Mouse (Mus musculus) embryo, embryonic 11.5 days (tissue): ENCODE data around the gene Fndc3b.

ENCODE experiments used
- DNase-seq: peaks from one replicate; pipeline ENCODE4 v3.0.0-alpha.2; 2012; ENCODE audit warnings: low read depth, low spot score

Gene Fndc3b

DNA sequence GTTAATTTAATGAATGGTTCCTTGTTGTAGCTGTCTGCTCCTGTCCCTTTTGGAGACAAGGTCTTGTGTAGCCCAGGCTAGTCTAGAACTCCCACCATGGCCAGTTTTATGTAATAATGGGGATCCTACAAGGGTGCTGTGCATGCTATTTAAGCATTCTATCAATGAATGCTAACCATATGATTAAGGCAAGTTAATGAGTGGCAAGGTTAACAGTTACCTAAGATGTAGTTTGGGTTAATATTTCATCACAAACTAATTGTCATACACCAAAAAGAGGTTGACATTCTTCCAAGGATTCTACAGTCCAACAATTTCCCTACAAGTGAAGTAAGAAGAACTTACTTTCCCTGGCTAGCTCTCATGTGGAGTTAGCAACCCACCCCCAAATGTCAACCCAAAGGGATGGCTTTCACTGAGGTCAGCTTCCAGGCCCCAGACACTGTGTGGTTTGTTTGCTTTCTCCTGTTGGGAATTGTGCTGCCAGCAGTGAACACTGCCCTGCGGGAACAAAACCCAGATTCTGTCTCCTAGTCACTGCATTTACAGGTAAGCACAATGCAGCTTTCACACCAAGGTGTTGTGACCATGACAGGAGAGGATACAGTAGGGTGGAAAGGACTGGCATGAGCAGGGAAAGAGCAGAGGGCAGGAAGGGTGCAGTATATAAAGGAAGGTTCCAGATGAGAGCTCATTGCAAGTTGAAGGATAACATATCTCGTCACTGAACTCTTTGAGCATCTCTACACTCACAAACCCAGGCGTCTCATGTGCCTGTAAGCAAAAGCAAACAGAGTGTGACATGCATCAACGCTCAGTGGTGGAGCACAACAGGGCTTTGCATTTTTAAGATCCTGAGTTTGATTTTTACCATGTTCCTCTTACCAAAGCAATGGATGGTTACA lies 153.8 kb downstream of the Fndc3b start:
- DNase-seq: no peak

DNA sequence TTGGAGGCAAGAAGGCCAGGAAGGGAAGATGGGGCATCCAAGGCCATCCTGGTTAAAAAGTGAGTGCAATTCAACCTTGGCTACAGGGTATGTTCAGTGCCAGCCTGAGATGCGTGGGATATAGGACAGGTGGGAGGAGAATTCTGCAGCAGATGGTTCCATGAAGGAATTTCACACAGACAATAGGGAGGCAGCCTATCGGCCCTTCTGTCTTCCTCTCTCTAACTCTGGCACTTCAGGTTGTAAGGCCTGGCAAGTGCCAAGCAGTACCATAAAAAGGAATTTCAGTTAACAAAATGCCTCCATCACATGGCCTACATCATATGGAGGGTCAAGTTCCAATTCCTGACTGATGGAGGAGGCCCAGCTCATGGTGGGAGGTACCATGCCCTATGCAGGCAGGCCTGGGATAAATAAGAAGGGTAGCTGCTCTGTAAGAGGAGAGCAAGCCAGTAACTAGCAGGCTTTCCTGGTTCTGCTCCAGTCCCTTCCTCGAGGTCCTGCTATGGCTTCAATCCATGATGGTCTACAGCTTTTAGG lies 155.6 kb downstream of the Fndc3b start:
- no peak for DNase-seq

DNA sequence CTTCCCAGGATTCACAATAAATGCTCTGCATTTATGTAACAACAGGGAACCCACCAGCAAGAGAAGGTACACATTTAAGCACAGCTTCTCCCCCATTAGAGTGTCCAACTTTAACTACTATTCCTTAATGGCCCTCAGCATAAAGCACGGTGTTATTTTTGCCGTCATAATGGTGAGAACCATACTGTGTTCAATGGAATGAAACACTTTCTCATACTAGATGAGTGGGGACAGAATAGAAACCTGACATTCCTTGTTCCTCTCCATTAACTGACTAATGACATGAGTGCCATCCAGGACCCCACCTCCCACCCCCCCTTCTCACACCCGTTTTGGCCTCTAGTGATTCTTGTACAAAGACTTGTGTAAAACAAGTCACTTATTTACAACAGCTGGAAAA lies 156.8 kb downstream of the Fndc3b start:
- no peak for DNase-seq

DNA sequence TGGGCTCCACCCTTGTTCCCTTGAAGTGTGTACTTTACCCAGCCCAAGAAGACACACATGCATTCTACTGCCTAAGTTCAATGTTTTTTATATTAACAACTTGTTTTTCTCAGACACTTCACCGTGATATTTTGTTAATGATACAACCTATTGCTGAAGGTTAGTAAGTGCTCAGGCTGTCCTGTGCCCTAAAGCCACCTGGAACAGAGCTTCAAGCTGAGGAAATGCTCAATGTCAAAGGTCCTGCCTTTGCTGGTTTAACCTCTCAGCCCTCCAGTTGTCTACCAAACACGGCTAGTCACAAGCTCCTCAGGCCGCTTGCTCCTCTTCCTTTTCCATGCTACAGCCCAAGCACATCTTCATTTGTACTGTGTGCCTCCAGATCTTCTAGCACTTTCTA lies 157.3 kb downstream of the Fndc3b start:
- DNase-seq: no peak

DNA sequence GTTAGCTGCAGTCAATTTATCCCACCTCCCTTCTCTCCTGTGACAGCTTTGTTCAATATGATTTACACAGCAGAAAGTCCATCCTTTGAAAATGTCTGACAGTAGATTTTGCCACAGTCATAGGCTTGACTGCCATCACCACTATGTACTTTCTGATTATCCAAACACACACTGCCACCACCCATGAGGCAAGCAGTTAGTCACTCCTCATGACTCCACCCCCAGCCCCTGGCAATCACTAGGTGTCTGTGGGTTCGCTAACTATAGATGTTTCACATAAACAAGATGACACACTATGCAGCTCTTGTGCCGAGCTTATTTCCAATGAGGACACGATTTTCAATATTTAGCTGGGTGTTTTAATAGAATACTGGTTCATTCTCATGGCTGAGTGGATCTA lies 160.1 kb downstream of the Fndc3b start:
- DNase-seq: no peak

DNA sequence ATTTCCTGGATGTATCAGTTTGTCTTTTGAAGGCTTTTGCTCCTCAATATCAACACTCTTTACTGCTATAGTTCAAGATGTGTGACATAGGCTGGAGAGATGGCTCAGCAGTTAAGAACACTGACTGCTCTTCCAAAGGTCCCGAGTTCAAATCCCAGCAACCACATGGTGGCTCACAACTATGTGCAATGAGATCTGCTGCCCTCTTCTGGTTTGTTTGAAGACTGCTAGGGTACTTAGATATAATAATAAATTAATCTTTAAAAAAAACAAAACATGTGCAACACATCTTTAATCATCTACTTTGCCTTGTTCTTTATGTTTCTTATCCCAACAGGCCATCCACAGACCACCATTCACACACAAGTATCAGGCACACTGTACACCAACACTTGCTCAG lies 160.7 kb downstream of the Fndc3b start:
- no peak for DNase-seq

DNA sequence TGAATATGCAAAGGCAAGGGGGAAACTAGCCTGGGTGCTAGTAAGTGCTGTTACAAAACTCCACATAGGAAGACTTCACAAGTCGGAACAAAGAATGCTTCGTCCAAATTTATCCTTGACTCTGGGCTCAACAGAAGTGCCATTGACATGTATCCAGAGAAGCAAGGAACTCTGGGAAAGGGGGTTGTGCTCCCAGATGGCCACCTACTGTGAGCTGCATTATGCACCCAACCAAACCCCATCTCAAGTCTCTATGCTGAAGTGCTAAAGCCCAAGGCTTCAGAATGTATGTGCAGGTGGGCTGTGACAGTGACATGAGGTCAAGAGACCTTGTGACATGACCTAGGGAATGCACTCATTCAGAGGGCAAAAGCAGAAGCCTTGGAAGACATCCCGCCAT lies 165.5 kb downstream of the Fndc3b start:
- DNase-seq: no peak

DNA sequence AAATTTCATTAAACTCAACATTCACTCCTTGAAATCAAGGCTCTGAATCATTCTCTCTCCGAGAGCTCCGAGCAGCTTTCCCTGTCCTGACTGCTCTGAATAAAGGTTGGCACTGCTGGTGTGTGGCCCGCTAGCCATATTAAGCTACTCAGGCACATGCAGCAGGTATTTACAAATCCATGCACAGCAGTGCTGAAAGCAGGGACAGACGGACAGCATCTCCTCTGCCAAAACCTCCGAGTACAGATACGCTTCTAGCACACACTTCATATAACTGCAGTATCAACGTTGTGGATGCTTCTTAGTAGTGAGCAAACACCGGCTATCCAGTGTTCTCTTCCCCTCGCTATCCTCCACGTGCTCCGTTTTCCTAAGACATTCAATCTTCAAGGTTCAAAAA lies 167.0 kb downstream of the Fndc3b start:
- no peak for DNase-seq

DNA sequence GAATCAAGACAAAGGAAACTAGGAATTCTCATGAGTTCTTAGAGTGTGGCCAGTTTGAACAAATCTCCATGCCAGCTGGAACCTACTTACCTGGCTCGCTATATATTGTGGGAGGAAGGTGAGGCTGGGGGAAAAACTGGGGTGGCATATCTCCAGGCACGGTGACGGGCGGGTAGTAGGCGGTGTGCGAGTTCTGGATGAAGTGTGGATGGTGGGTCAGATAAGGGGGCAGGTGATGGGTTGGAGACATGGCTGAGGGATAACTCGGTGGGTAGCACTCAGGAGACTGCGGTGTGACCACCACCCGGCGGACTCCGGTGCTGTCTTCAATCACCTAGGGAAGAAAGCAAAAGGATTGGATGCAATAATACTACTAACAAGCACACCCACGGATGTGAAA lies 169.3 kb downstream of the Fndc3b start:
- no peak for DNase-seq

DNA sequence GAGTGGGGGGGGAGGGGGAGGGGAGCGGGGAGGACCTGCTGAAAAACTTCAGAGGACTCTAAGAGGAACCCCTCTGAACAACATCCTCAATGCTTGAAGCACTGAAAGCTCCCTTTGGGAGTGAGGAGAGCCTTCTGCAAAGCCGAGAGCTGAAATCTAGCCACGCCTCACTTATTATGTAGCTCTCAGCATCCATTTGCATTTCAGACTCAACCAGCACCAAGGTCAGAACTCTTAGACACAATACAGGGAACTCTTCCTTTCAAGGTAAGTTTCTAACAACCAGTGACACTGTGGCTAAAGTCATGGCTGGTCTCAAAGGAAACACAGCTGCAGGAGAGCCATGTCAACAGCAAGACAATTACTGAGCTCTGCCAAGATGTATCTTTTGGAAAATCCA lies 169.9 kb downstream of the Fndc3b start:
- no peak for DNase-seq

DNA sequence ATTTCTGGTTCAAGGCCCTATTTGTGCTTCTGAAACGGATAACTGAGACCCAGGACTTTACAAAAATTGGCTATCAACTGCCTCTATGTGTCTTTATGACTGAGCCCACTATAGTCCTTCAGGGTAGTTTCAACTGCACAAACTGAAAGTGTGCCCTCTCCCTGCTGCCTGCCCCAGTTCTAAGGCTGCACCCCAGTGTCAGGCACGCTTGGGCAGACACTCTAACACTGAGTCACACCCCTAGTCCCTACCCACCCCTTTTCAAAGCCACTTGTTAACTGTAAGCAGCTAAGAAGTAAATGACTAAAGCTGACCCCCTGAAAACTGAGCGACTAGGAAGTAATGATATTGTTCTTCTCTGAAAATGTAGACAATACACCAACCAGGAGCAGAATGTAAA lies 176.9 kb downstream of the Fndc3b start:
- no peak for DNase-seq

DNA sequence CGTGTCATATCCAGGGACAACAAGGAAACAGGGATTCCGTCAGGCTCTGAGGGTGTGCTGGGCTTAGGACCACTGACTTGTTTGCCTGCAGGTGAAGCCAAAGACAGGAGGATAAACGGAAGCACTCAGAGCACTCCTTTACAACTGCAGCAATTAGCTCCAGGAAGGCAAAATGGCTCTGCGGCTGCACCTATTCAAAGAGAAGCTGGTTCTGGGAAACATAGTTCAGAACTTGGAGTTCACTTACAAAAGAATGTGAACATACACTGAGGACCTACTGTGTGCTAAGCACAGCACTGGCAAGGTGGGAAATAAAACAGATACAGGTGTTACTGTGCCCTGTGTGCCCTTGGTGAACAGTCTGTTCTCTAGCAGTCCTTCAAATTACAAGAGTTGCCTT lies 177.4 kb downstream of the Fndc3b start:
- no peak for DNase-seq

DNA sequence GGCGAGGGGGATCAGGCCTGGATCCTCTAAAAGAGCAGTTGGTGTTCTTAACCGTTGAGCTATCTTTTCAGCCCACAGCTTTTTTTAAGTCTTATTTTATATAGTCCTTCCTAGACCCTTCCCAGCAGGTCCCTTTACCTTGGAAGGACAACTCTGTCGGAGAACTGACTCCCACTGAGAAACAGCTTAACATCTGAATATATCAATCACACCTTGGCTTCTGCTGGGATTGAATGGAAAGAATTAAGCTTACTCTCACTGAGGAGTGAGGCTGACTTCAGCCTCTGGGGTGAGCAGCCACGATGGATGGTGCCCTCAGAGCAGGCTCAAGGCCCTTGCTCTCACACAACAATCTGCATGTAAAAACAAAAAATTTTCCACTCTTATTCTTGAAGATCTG lies 179.1 kb downstream of the Fndc3b start:
- DNase-seq: no peak

DNA sequence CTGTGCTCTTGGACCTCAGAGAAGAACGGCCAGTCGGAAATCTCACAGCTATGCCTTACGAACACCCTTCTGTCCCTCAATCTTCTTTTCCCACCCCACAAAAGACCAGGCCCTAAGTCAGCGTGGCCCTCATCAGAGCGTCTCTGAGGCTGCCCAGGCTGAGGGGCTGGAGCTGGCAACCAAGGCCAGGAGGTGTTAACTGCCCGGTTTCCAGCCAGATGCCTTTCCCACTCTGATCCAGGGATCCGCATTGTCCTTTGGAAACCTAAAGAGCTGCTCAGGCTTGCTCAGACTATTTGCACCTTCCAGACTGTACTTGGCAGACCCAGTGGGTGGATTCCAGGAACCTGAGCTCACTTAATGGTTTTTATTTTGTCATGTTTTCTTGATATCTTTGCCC lies 180.7 kb downstream of the Fndc3b start:
- no peak for DNase-seq

DNA sequence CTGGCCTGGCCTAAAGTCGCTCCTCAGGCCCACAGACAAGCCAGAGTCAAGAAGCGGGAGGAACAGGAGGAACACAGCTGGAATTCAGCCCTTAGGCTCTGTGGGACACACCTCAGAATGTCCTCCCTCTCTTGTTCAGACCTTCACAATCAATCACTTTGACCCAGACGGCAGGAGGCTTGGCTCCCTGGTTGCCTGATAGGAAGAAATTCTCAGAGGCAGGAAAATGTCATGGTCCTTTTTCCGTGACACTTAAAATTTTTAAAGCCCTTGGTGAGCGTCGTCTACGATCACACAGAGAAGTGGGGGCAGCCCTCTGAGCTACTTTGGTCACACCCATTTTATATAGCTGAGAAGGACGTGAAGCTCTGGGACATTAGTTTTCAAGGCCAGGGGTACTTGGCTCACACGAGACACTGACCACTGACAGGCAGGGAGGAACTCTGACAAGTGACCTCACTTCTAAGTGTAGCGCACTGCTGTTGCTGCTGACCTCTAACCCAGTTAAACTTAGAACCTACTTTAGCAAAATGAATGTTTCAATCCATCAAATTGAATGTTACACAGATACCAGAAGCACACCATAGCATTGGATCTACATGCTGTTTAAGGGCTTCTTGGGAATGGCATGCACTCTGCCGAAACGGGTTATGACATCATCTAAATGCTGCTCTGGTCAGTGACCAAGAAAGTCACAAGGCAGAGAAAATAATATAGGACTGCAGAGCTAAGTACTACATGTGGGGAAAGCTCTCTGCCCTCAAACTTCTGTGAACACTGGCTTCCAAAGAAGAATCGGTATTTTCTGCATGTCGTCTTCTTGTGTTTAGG lies 181.7 kb downstream of the Fndc3b start:
- DNase-seq: no peak

DNA sequence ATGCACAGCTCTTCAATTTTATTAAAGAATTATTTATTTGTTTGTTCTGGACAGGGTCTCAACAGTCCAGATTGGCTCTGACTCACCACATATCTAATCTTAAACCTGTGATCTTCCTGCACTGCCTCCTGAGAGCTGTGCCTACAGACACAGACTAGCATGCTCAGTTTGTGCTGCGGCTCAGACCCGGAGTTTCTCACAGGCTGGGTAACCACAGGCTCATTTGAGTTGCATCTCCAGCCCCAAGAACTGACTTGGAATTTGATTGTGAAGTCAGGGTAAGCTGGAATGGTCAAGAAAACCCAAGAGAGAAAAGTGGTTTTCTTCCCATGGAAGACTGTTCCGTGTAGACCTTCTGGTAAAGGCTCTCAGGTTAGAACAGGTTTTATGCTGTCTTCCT lies 184.1 kb downstream of the Fndc3b start:
- no peak for DNase-seq

DNA sequence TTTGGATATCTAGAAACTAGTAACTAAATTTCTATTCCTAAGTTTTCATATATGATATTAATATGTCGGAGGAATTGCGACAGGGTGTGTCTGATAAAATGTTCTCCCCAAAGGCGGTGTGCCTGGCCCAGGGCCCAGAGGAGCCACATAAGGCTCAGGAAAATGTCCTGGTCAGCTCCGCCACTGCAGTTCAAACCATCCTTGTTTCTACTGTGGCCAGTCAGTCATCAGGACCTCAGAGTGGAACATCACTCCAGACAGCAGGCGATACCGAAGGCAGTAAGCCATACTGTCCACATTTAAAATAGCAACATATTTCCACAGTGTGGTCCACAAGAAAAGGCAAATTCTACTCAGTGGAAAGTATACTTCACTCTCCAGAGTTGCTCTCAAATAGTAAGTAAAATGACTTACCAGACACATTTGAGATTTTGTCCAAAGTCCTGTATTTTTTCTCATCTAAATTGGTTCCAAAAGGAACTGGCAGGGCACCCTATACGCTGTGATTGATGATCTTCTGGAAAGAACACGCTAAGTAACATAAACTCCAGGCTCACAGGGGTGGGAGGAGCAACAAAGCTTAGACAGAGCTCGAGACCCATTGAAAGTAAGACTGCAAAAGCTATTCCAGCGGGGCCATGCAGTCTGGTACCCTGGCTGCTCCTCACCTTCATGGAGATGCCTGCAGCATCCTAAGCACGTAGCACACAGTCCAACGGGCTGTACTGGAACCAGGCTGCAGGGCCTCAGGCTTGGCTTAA lies 187.8 kb downstream of the Fndc3b start:
- no peak for DNase-seq

DNA sequence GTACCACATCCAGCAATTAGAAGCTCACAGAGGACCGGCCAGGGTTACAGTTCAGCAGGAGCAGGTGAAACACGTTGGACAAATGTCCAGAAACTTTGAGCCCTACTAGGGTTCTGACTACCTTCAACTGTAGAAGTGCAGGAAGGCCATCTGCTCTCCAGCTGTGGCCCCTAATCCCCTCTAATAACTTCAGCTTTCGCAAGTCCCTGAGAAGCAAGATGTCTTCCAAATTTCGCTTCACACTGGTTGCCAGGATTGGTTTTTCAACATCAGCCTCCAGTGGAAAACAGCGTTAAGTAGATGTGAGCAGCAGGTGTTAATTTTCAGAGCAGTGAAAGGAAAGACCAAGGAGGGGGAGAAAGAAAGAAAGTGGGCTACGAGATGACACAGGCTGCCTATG lies 190.7 kb downstream of the Fndc3b start:
- no peak for DNase-seq

DNA sequence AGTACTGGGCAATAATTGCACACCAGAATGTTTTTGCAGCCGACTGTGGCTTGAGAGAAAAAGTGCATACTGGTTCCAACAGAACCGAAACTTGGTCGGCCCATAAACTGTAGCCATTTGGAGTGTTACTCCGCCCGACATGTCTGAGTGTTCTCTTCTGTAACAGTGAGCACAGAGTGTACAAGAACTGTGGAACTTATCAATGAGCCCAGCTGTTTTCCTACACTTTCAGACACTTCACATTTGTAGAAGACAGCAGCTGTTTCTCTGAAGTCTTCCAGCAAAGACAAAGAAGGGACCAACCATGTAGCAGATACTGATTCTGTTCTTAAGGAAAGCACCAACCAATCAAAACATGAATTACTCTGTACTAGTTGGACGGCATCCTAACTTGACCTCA lies 191.6 kb downstream of the Fndc3b start:
- no peak for DNase-seq

DNA sequence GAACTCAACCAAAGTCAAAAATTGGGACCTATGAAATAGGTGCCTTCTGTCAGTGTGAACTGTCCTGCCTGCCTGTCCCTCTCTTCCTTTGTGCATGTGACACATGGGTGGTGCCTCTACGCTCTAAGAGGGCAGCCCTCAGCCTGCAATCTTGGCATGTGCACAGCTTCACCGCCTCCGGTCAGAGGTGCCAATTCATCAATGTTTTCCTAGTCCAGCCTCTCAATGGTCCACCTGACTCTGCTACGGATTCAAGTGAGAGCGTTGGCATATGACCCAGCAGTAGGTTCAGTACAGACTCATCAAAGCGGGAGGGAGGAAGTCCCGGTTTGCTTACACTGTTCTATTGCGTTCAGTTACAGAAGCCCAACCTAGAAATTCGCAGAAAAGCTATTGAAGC lies 192.2 kb downstream of the Fndc3b start:
- DNase-seq: no peak

DNA sequence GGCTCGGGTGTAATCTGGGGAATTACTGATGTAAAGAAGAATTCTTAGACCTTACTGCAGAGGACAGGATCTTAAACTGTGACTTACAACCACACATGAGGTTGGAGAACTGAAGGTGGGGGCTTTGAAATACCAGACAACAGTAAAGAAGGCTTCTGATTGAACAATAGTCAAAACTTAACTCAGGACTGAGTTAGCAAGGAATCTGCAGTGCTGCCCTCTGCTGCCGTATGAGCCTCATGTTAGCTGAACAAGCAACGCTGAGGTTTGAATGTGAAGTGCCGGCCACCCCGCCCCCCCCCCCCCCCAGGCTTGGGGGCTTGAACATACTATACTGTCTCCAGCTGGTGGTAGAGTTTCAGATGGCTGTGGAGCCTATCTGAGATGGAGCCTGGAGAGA lies 194.6 kb downstream of the Fndc3b start:
- DNase-seq: no peak

DNA sequence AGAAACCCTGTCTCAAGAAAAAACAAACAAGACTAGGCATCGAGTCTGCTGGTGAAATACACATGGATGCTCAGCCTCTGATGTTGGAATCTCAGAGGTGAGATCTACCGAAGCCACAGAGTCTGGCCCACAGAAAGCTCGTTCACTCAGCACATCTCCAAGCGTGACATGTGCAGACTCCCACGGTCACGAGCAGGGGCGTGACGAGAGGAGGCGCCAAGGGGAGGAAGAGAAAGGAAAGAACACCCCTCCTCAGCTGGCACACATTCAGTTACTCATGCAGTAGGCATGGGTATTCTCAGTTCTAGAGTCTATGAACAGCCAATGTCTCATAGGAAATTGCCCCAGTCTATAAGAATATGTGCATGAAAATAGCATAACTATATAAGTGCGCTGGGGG lies 199.3 kb downstream of the Fndc3b start:
- no peak for DNase-seq
